Mouse (Mus musculus) gastrocnemius, postnatal 10 days (tissue): ENCODE measurements at regions not wholly inside any gene's neighbourhood (a gene's known extent, or its start where the extent isn't known, plus 50 kb on each side); places are given as distances from the start of the nearest gene placed in this dataset.
"Not testable (repeated sequence)": the region's sequence is repeated elsewhere in the genome, so short reads cannot be mapped to it uniquely, and the experiment has no call there.

Experiments
- DNase-seq: peaks from one replicate; pipeline ENCODE4 v3.0.0; 2021; ENCODE audit warnings: mixed read lengths

GRCm38 (mm10) chr15:14253602-14254301, 1080.3 kb upstream of the Cdh6 start:
- no peak for DNase-seq

GRCm38 (mm10) chr15:14251773-14252172, 1078.3 kb upstream of the Cdh6 start:
- no peak for DNase-seq

GRCm38 (mm10) chr15:14215236-14215635, 1041.8 kb upstream of the Cdh6 start:
- DNase-seq, result no peak

- DNase-seq, result no peak
Observed at GRCm38 (mm10) chr15:14214726-14215125, 1041.3 kb upstream of the Cdh6 start.

GRCm38 (mm10) chr15:14177523-14177922, 1004.0 kb upstream of the Cdh6 start:
- no peak for DNase-seq

- DNase-seq, result no peak
Observed at GRCm38 (mm10) chr15:14137402-14137801, 963.9 kb upstream of the Cdh6 start.

- DNase-seq, result no peak
Observed at GRCm38 (mm10) chr15:14123829-14124228, 950.4 kb upstream of the Cdh6 start.

GRCm38 (mm10) chr15:14118321-14118720, 944.8 kb upstream of the Cdh6 start:
- DNase-seq, result not testable (repeated sequence)

- no peak for DNase-seq
Observed at GRCm38 (mm10) chr15:14101757-14102156, 928.3 kb upstream of the Cdh6 start.

- peak; percentile 9 for DNase-seq
Observed at GRCm38 (mm10) chr15:14051872-14052271, 878.4 kb upstream of the Cdh6 start.
